Mouse (Mus musculus) forelimb bud, embryonic 11.5 days (tissue): ENCODE results near the gene Hnrnpc.

Source experiments
- DNase-seq: peaks from one replicate; pipeline ENCODE4 v3.0.0-alpha.2; 2012; ENCODE audit warnings: low read depth, low spot score

The Hnrnpc gene

DNA sequence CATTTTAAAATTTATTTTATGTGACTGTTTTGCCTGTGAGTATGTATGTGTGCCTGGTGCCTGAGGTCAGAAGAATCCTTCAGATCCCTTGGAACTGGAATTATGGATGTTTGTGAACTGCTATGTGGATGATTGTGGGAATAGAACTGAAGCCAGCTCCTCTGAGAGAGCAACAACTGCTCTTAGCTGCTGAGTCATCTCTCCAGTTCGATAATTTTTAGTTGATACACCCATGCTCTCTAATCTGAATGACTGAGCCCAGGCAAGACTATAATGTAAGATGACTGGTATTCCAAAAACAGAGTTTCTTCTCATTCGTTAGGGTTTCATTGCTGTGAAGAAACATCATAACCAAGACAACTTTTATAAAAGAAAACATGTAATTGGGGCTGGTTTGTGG, 79.7 kb downstream of the Hnrnpc start:
- DNase-seq = no peak
